Mouse (Mus musculus) erythroid progenitor cell, adult 5-6 weeks (primary cell): ENCODE results near the gene Gm26938. TPM values are rescaled to one million over a fixed set of nuclear protein-coding genes. Genes with fewer than 3 reads are reported as not detected.

Experiments used
- ATAC-seq: replicated peaks from 2 replicates; pipeline ENCODE4 v1.8.0; 2016; ENCODE audit warnings: moderate number of reproducible peaks, mild to moderate bottlenecking, moderate TSS enrichment, inconsistent platforms; ENCODE audit not compliant: poor library complexity, low FRiP score, severe bottlenecking
- total RNA-seq, 2 experiments: library from RNA; stranded (forward) in 1 of 2; stranded (reverse) in 1 of 2; fragments of 150-400 nt in 1 of 2; fragments of 186-747, 209-891 nt in 1 of 2; gene quantifications; 2 replicates each; pipeline versions ENCODE4 v1.2.3 to v1.2.4; 2015 to 2017; ENCODE audit warnings: low replicate concordance in 2 of 2

The Gm26938 gene
- total RNA-seq, 2 experiments from 2014 or later, result not detected

GRCm38 (mm10) chr5:139818056-139818455 lies 8.2 kb downstream of the Gm26938 start:
- ATAC-seq, result peak; percentile 13; the same call in 1 of the 2 replicates

GRCm38 (mm10) chr5:139817292-139817691 lies 8.9 kb downstream of the Gm26938 start:
- 0 out of 2 replicates have a peak, but pooled peaks have one; percentile 40 for ATAC-seq

GRCm38 (mm10) chr5:139816445-139816844 lies 9.8 kb downstream of the Gm26938 start:
- ATAC-seq, result no peak

GRCm38 (mm10) chr5:139815964-139816363 lies 10.2 kb downstream of the Gm26938 start:
- no peak for ATAC-seq

GRCm38 (mm10) chr5:139813963-139814381 lies 12.2 kb downstream of the Gm26938 start:
- ATAC-seq, result no peak

- ATAC-seq, result no peak
These were observed 13.1 kb downstream of the Gm26938 start for GRCm38 (mm10) chr5:139813126-139813490.

GRCm38 (mm10) chr5:139812398-139813125 lies 13.6 kb downstream of the Gm26938 start:
- no peak for ATAC-seq

- peak; percentile 40 for ATAC-seq
These were observed 14.4 kb downstream of the Gm26938 start for GRCm38 (mm10) chr5:139811677-139812397.

- ATAC-seq, result no peak
These were observed 16.8 kb downstream of the Gm26938 start for GRCm38 (mm10) chr5:139809397-139809796.

- ATAC-seq, result peak; percentile 48
These were observed 20.3 kb downstream of the Gm26938 start for GRCm38 (mm10) chr5:139805924-139806323.

GRCm38 (mm10) chr5:139804573-139805111 lies 21.6 kb downstream of the Gm26938 start:
- peak; percentile 44 for ATAC-seq

- ATAC-seq, result peak; percentile 71
These were observed 22.1 kb downstream of the Gm26938 start for GRCm38 (mm10) chr5:139804107-139804551.

GRCm38 (mm10) chr5:139803601-139804102 lies 22.6 kb downstream of the Gm26938 start:
- peak; percentile 61 for ATAC-seq

- ATAC-seq, result peak; percentile 38
These were observed 23.0 kb downstream of the Gm26938 start for GRCm38 (mm10) chr5:139803165-139803564.

GRCm38 (mm10) chr5:139801880-139802279 lies 24.3 kb downstream of the Gm26938 start:
- ATAC-seq, result no peak

GRCm38 (mm10) chr5:139801231-139801630 lies 25.0 kb downstream of the Gm26938 start:
- no peak for ATAC-seq

- ATAC-seq, result no peak
These were observed 26.2 kb downstream of the Gm26938 start for GRCm38 (mm10) chr5:139799801-139800590.

- ATAC-seq, result no peak
These were observed 27.2 kb downstream of the Gm26938 start for GRCm38 (mm10) chr5:139799041-139799440.

- ATAC-seq, result no peak
These were observed 27.9 kb downstream of the Gm26938 start for GRCm38 (mm10) chr5:139798168-139798900.
